Mouse (Mus musculus): ENCODE measurements around the gene Timm29. TPM values are rescaled to one million over a fixed set of nuclear protein-coding genes. Genes with fewer than 3 reads are reported as not detected.

Gene Timm29
- polyA plus RNA-seq, 1 experiment from 2014 or later = 32.1 TPM

DNA sequence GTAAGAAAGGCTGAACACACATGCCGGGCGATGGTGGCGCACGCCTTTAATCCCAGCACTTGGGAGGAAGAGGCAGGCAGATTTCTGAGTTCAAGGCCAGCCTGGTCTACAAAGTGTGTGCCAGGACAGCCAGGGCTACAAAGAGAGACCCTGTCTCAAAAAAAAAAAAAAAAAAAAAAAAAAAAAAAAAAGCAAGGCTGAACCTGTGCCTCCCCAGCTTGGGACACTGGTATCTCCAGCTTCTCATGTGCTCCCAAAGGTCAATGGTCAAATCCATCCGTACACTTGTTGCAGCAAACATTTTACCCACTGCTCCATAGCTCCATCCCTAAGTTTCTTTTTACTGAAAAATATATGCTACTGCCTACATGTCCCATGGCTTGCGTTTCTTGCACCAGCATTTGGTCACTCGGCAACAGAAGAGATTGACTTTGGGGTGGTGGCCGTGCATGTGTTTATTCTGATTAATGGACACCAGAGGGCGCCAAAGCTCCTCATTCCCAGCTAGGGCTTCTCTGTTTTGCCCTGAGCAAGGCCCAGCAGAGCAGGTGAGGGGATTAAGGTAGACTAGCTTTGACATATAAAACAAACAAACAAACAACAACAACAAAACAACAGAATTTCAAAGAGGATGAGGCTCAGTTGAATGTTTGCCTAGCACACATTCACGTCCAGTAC is 9.3 kb downstream of the Timm29 start:
- no peak for ATAC-seq (ENCODE audit: insufficient number of reproducible peaks, insufficient read depth, low FRiP score, low TSS enrichment, low read depth)
- 46% methylated on average over 10 of the region's 10 CpGs for WGBS
- no peaks in the 10 kb centered on the region for H3K9me3 ChIP-seq

GRCm38 (mm10) chr9:21604119-21604518 is 11.6 kb downstream of the Timm29 start:
- Histone ChIP-seq H3K4me2 (no peak overlapping the region), H3K4me3 (no peak overlapping the region), H3K9ac (no peak overlapping the region), H3K36me3 (no peaks in the 10 kb centered on the region), H3K4me1 (no peaks in the 10 kb centered on the region), H3K27ac (no peak overlapping the region), H3K27me3 (no peaks in the 10 kb centered on the region), H3K9me3 (no peaks in the 10 kb centered on the region)
- no peak for ATAC-seq (ENCODE audit: insufficient number of reproducible peaks, insufficient read depth, low FRiP score, low TSS enrichment, low read depth)
- 72% methylated on average over 5 of the region's 5 CpGs for WGBS

More for the DNA sequence above, 9.3 kb downstream of the Timm29 start:
- H3K4me2 ChIP-seq = no peak overlapping the region
- peaks cover 2% of the 10 kb centered on the region; the same call in 1 of the 2 replicates for H3K36me3 ChIP-seq
- no peaks in the 10 kb centered on the region for H3K27me3 ChIP-seq
- H3K4me1 ChIP-seq = no peaks in the 10 kb centered on the region
- H3K4me3 ChIP-seq = no peak overlapping the region
- no peak overlapping the region for H3K27ac ChIP-seq
- no peak overlapping the region for H3K9ac ChIP-seq

GRCm38 (mm10) chr9:21605865-21606264 is 13.3 kb downstream of the Timm29 start:
- 66% methylated on average over 5 of the region's 5 CpGs for WGBS
- Histone ChIP-seq H3K9ac (no peak overlapping the region), H3K27ac (no peak overlapping the region), H3K27me3 (no peaks in the 10 kb centered on the region), H3K9me3 (no peaks in the 10 kb centered on the region), H3K4me2 (no peak overlapping the region), H3K36me3 (no peaks in the 10 kb centered on the region), H3K4me3 (no peak overlapping the region), H3K4me1 (no peaks in the 10 kb centered on the region)
- no peak for ATAC-seq (ENCODE audit: insufficient number of reproducible peaks, insufficient read depth, low FRiP score, low TSS enrichment, low read depth)

DNA sequence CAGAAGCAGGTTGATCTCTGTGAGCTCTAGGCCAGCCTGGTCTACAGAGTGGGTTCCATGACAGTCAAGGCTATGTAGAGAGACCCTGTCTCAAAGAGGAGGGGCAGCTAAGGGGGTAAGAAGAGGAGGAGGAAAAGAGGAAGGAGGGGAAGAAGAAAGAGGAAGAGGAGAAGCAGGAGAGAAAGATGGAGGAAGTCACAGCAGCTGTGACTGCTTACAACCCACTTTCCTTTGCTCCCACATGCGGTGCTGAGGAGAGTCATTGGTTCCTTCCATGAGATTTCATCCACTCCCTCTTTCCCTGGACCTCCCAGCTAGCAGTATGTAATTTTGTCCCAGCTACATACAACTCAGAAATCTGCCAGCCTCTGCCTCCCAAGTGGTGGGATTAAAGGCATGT is 14.1 kb downstream of the Timm29 start:
- no peak overlapping the region for H3K27ac ChIP-seq
- H3K9me3 ChIP-seq = no peaks in the 10 kb centered on the region
- no peak overlapping the region for H3K4me3 ChIP-seq
- no peak overlapping the region for H3K4me2 ChIP-seq
- H3K4me1 ChIP-seq = no peaks in the 10 kb centered on the region
- no peaks in the 10 kb centered on the region for H3K36me3 ChIP-seq
- WGBS = 76% methylated on average over 1 of the region's 1 CpGs
- no peak for ATAC-seq (ENCODE audit: insufficient number of reproducible peaks, insufficient read depth, low FRiP score, low TSS enrichment, low read depth)
- H3K27me3 ChIP-seq = no peaks in the 10 kb centered on the region
- no peak overlapping the region for H3K9ac ChIP-seq

- no peak overlapping the region for H3K4me3 ChIP-seq
- H3K9me3 ChIP-seq = no peaks in the 10 kb centered on the region
- H3K27ac ChIP-seq = no peak overlapping the region
- ATAC-seq (ENCODE audit: insufficient number of reproducible peaks, insufficient read depth, low FRiP score, low TSS enrichment, low read depth) = no peak
- no peaks in the 10 kb centered on the region for H3K36me3 ChIP-seq
- no peak overlapping the region for H3K4me2 ChIP-seq
- no peak overlapping the region for H3K9ac ChIP-seq
- H3K27me3 ChIP-seq = no peaks in the 10 kb centered on the region
- no peaks in the 10 kb centered on the region for H3K4me1 ChIP-seq
- WGBS = 88% methylated on average over 1 of the region's 1 CpGs
Observed at GRCm38 (mm10) chr9:21609861-21610260, 17.3 kb downstream of the Timm29 start.

GRCm38 (mm10) chr9:21614864-21615616 is 22.5 kb downstream of the Timm29 start:
- WGBS = 80% methylated on average over 15 of the region's 15 CpGs
- Histone ChIP-seq H3K9ac (peak overlapping the region; percentile 82), H3K27ac (peak overlapping the region; percentile 97)

GRCm38 (mm10) chr9:21615617-21616231 is 23.2 kb downstream of the Timm29 start, which contains the start of gene Smarca4:
Gene Smarca4 (plus strand): TSS chr9:21616169.
- under 1% methylated on average over 45 of the region's 45 CpGs for WGBS
- Histone ChIP-seq H3K36me3 (peaks cover 15% of the 10 kb centered on the region), H3K27me3 (no peaks in the 10 kb centered on the region), H3K27ac (peak within 1 kb of the TSS; percentile 97), H3K9me3 (no peaks in the 10 kb centered on the region), H3K4me2 (peak within 1 kb of the TSS; percentile 71), H3K4me1 (peaks cover 22% of the 10 kb centered on the region), H3K9ac (peak within 1 kb of the TSS; percentile 93), H3K4me3 (peak within 1 kb of the TSS; percentile 76)
- peak; percentile 94 for ATAC-seq (ENCODE audit: insufficient number of reproducible peaks, insufficient read depth, low FRiP score, low TSS enrichment, low read depth)

More at GRCm38 (mm10) chr9:21614864-21615616, 22.5 kb downstream of the Timm29 start:
- Histone ChIP-seq H3K9me3 (no peaks in the 10 kb centered on the region), H3K4me3 (peak overlapping the region; percentile 76), H3K27me3 (no peaks in the 10 kb centered on the region), H3K4me1 (peaks cover 19% of the 10 kb centered on the region), H3K4me2 (peak overlapping the region; percentile 71), H3K36me3 (peaks cover 11% of the 10 kb centered on the region)
- no peak for ATAC-seq (ENCODE audit: insufficient number of reproducible peaks, insufficient read depth, low FRiP score, low TSS enrichment, low read depth)

- Histone ChIP-seq H3K36me3 (peaks cover 17% of the 10 kb centered on the region), H3K4me2 (peak overlapping the region; percentile 71), H3K27me3 (no peaks in the 10 kb centered on the region), H3K27ac (peak overlapping the region; percentile 97), H3K4me3 (peak overlapping the region; percentile 76), H3K9ac (peak overlapping the region; percentile 93), H3K4me1 (peaks cover 22% of the 10 kb centered on the region), H3K9me3 (no peaks in the 10 kb centered on the region)
- WGBS = under 1% methylated on average over 55 of the region's 57 CpGs
- peak; percentile 74 for ATAC-seq (ENCODE audit: insufficient number of reproducible peaks, insufficient read depth, low FRiP score, low TSS enrichment, low read depth)
Observed at GRCm38 (mm10) chr9:21616232-21616781, 23.8 kb downstream of the Timm29 start.

DNA sequence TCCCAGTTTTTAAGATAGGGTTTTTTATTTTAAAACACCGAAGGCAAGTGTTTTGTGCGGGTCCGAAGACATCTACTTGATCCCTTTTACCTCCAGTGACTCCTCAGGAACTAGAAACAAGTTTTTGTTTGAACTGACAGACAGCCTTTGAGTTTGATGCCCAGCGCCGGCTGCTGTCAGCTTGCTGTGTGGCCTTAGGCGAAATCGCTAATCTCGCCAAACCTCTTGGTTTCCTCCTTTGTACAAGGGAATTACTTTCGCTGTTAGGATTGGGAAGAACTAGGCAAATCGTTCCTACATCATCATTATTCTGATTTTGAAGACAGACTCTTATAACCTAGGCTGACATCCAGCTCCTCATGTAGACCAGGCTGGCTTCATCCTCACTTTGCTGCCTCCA is 24.5 kb downstream of the Timm29 start:
- no peaks in the 10 kb centered on the region for H3K27me3 ChIP-seq
- WGBS = 2% methylated on average over 10 of the region's 10 CpGs
- H3K4me3 ChIP-seq = peak overlapping the region; percentile 76
- H3K36me3 ChIP-seq = peaks cover 19% of the 10 kb centered on the region
- H3K4me2 ChIP-seq = peak overlapping the region; percentile 71
- peak overlapping the region; percentile 93 for H3K9ac ChIP-seq
- peaks cover 22% of the 10 kb centered on the region for H3K4me1 ChIP-seq
- peak overlapping the region; percentile 97 for H3K27ac ChIP-seq
- no peak for ATAC-seq (ENCODE audit: insufficient number of reproducible peaks, insufficient read depth, low FRiP score, low TSS enrichment, low read depth)
- no peaks in the 10 kb centered on the region for H3K9me3 ChIP-seq

DNA sequence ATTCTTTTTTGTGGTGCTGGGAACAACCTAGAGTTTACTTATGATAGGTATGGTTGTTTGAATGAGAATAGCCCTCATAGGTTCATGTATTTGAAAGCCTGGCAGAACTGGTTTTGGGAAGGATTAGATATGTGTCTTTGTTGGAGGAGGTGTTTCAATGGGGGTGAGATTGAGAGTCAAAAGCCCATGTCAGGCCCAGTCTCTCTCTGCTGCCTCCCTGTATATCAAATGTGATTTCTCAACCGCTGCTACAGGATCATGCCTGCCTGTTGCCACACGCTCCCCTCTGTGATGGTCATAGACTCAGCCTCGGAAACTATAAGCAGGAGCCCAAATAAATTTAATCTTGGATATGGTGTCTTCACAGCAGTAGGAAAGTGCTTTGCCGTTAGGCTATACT is 27.7 kb downstream of the Timm29 start:
- Histone ChIP-seq H3K9ac (no peak overlapping the region), H3K36me3 (peaks cover 27% of the 10 kb centered on the region), H3K9me3 (no peaks in the 10 kb centered on the region), H3K27ac (no peak overlapping the region), H3K27me3 (no peaks in the 10 kb centered on the region), H3K4me3 (no peak overlapping the region), H3K4me2 (no peak overlapping the region), H3K4me1 (peaks cover 21% of the 10 kb centered on the region)
- ATAC-seq (ENCODE audit: insufficient number of reproducible peaks, insufficient read depth, low FRiP score, low TSS enrichment, low read depth) = no peak
- WGBS = 79% methylated on average over 4 of the region's 4 CpGs

DNA sequence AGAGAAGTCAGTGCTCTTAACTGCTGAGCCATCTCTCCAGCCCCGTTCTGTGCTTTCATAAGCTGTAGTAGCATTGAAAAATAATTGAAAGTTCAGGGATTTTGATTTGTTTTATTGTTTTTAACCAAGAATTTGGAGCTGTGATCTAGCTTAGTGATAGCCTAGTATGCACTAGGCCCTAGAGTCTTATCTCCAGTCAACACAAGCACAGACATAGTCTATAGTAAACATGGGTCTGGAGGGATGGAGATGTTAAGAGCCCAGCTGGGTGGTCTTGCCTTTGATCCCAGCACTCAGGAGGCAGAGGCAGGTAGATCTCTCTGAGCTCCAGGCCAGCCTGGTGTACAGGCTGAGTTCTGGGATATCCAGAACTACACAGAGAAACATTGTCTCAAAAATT is 30.2 kb downstream of the Timm29 start:
- peaks cover 14% of the 10 kb centered on the region for H3K4me1 ChIP-seq
- no peak overlapping the region for H3K9ac ChIP-seq
- 91% methylated on average over 1 of the region's 1 CpGs for WGBS
- peaks cover 29% of the 10 kb centered on the region for H3K36me3 ChIP-seq
- no peak for ATAC-seq (ENCODE audit: insufficient number of reproducible peaks, insufficient read depth, low FRiP score, low TSS enrichment, low read depth)
- H3K4me2 ChIP-seq = no peak overlapping the region
- H3K4me3 ChIP-seq = no peak overlapping the region
- H3K27ac ChIP-seq = no peak overlapping the region
- H3K27me3 ChIP-seq = no peaks in the 10 kb centered on the region
- H3K9me3 ChIP-seq = no peaks in the 10 kb centered on the region

All from embryonic facial prominence, embryonic 13.5 days (tissue).